ENCODE assay signal across 22 mouse cellular contexts in the genomic region with DNA sequence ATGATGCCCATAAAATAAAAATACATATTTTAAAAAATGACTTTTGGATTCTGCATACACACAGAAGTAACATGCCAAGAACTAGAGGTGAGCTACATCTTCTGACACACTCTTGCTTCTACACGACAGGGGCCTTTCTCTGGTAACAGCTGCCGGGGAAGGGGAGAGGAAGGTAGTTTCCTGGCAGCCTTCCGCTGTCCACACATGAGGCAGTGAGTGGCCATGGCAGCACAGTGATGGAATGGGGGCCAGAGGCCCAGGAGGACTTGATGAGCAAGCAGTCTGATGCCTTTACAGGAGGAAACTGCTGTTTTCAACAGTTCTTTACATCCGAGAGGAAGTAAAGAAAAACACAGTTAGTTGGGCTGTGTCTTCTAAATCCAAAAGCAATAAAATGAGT.
"Had no signal": no experiment of that assay in that cellular context is flagged by ENCODE, and none has a peak within 500 bp of the region (broad histone marks: within the 10 kb centered on the region; RNA-seq: fewer than 3 reads in every experiment).

No protein-coding gene starts in this region.

- H3K4me2 ChIP-seq: intestine, embryonic 15.5 days; limb, embryonic 13.5 days; liver, embryonic 12.5 days; liver, embryonic 15.5 days; lung, embryonic 15.5 days; midbrain, embryonic 11.5 days; stomach, embryonic 15.5 days had no signal

- H3K4me3 ChIP-seq: intestine, embryonic 15.5 days; limb, embryonic 10.5 days; limb, embryonic 13.5 days; liver, embryonic 12.5 days; liver, embryonic 15.5 days; lung, embryonic 15.5 days; stomach, embryonic 15.5 days had no signal

- ATAC-seq: intestine, embryonic 15.5 days; liver, embryonic 12.5 days had no signal

- H3K4me1 ChIP-seq: intestine, embryonic 15.5 days; liver, embryonic 15.5 days; lung, embryonic 15.5 days; stomach, embryonic 15.5 days had no signal

- H3K27ac ChIP-seq: intestine, embryonic 15.5 days; limb, embryonic 10.5 days; limb, embryonic 13.5 days; liver, embryonic 12.5 days; liver, embryonic 15.5 days; lung, embryonic 15.5 days; stomach, embryonic 15.5 days had no signal

- H3K36me3 ChIP-seq: intestine, embryonic 15.5 days; limb, embryonic 10.5 days; limb, embryonic 13.5 days; liver, embryonic 12.5 days; liver, embryonic 15.5 days; lung, embryonic 15.5 days; stomach, embryonic 15.5 days had no signal

- H3K9ac ChIP-seq: intestine, embryonic 15.5 days; limb, embryonic 13.5 days; liver, embryonic 12.5 days; liver, embryonic 15.5 days; lung, embryonic 15.5 days; stomach, embryonic 15.5 days had no signal

- H3K27me3 ChIP-seq: intestine, embryonic 15.5 days; limb, embryonic 13.5 days; liver, embryonic 12.5 days; liver, embryonic 15.5 days; lung, embryonic 15.5 days; stomach, embryonic 15.5 days had no signal

- H3K9me3 ChIP-seq: intestine, embryonic 15.5 days; limb, embryonic 10.5 days; limb, embryonic 13.5 days; liver, embryonic 12.5 days; liver, embryonic 15.5 days; lung, embryonic 15.5 days; stomach, embryonic 15.5 days had no signal

- DNase-seq: kidney, adult 18-20 months; kidney, adult 9 months; kidney, postnatal 14 days; kidney, postnatal 4 days; liver; lung, adult 18-20 months; lung, postnatal 10 days; lung, postnatal 36 days; midbrain, embryonic 14.5 days; right cerebral cortex, postnatal 14 days; spleen, adult 18-20 months; thymus, adult 2 months; thymus, postnatal 14 days; thymus, postnatal 4 days had no signal
